Mouse (Mus musculus) midbrain, embryonic 16.5 days (tissue): ENCODE measurements around the gene Atxn7l3. TPM values are rescaled to one million over a fixed set of nuclear protein-coding genes. Genes with fewer than 3 reads are reported as not detected.

Experiments used
- ATAC-seq: fragments of 200-750 bp; cut with Nextera tagmentation; 2 replicates; pipeline ENCODE4 v1.8.0; 2017; ENCODE audit warnings: moderate TSS enrichment
- H3K27ac ChIP-seq: fragments of 300-500 bp; sonication (generic); 2 replicates; pipeline ENCODE4 v1.5.1; 2014; ENCODE audit warnings: mild to moderate bottlenecking, low read length, mixed read lengths
- H3K27me3 ChIP-seq: fragments of 300-500 bp; sonication (generic); 2 replicates; pipeline ENCODE4 v1.6.1; 2014; ENCODE audit warnings: low read depth, low read length, mixed read lengths; ENCODE audit not compliant: control insufficient read depth, insufficient read depth
- H3K36me3 ChIP-seq: fragments of 300-500 bp; sonication (generic); 2 replicates; pipeline ENCODE4 v1.6.1; 2014; ENCODE audit warnings: mild to moderate bottlenecking, low read length, moderate library complexity, mixed read lengths; ENCODE audit not compliant: control insufficient read depth, insufficient read depth
- H3K4me1 ChIP-seq: fragments of 300-500 bp; sonication (generic); 2 replicates; pipeline ENCODE4 v1.6.1; 2014; ENCODE audit warnings: mild to moderate bottlenecking, low read length, mixed read lengths; ENCODE audit not compliant: control insufficient read depth, insufficient read depth
- H3K4me2 ChIP-seq: fragments of 300-500 bp; sonication (generic); 2 replicates; pipeline ENCODE4 v1.6.1; 2014; ENCODE audit warnings: mild to moderate bottlenecking, low read length, mixed read lengths
- H3K4me3 ChIP-seq: fragments of 300-500 bp; sonication (generic); 2 replicates; pipeline ENCODE4 v1.5.1; 2014; ENCODE audit warnings: low read depth, mild to moderate bottlenecking, low read length, moderate library complexity, mixed read lengths
- H3K9ac ChIP-seq: fragments of 300-500 bp; sonication (generic); 2 replicates; pipeline ENCODE4 v1.6.1; 2014; ENCODE audit warnings: low read depth, low read length, mixed read lengths
- H3K9me3 ChIP-seq: fragments of 300-500 bp; sonication (generic); replicated peaks from 2 replicates; pipeline ENCODE4 v1.6.1; 2014; ENCODE audit warnings: mild to moderate bottlenecking, low read length, mixed read lengths; ENCODE audit not compliant: control insufficient read depth, poor library complexity, severe bottlenecking
- WGBS: fragments of 180-500 bp; shearing (Covaris S2); extraction: QIAGEN DNeasy Blood & Tissue Kit; methylation state at CpG from one replicate; pipeline ENCODE4 v1.1.7; 2014; 5-methylcytosine and 5-hydroxymethylcytosine counted together
- polyA plus RNA-seq: library from polyadenylated mRNA; unstranded; fragments of >200 nt; fragmentation: Nextera tagmentation; extraction: Ambion mirVana; gene quantifications from 2 replicates; pipeline ENCODE4 v1.2.1, GENCODE M21; 2015

The Atxn7l3 gene
- polyA plus RNA-seq, 1 experiment from 2014 or later: 28.3 TPM

GRCm38 (mm10) chr11:102334973-102335700 is 38.7 kb upstream of the Atxn7l3 start:
- H3K9me3 ChIP-seq: no peaks in the 10 kb centered on the region
- no peak overlapping the region for H3K27ac ChIP-seq
- ATAC-seq: no peak
- no peaks in the 10 kb centered on the region for H3K27me3 ChIP-seq
- no peaks in the 10 kb centered on the region for H3K36me3 ChIP-seq
- no peak overlapping the region for H3K4me2 ChIP-seq
- no peak overlapping the region for H3K4me3 ChIP-seq
- no peak overlapping the region for H3K9ac ChIP-seq
- WGBS: 29% methylated on average over 9 of the region's 9 CpGs
- no peaks in the 10 kb centered on the region for H3K4me1 ChIP-seq

GRCm38 (mm10) chr11:102334010-102334409 is 37.6 kb upstream of the Atxn7l3 start:
- WGBS: 55% methylated on average over 4 of the region's 4 CpGs
- no peak overlapping the region for H3K4me3 ChIP-seq
- no peaks in the 10 kb centered on the region for H3K9me3 ChIP-seq
- no peak overlapping the region for H3K9ac ChIP-seq
- no peaks in the 10 kb centered on the region for H3K36me3 ChIP-seq
- no peak overlapping the region for H3K27ac ChIP-seq
- H3K27me3 ChIP-seq: no peaks in the 10 kb centered on the region
- no peaks in the 10 kb centered on the region for H3K4me1 ChIP-seq
- ATAC-seq: no peak
- no peak overlapping the region for H3K4me2 ChIP-seq

DNA sequence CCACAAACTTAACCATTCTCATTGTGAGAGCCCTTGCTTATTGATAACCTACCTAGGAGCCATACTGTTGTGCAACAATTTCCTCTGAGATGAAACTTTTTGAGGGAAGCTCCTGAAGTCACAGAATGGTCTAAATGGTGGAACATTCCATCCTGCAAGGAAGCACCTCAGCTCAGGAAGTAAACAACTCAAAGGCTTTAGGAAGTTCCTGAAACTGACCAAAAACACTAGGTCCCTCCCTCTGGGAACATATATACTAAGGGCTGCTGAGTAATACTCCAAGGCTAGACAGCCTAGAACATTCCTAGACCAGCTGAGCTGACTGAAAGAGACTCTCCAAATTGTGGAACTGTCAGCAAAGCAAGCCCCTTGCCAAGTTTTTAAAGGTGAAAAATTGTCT is 36.6 kb upstream of the Atxn7l3 start:
- Histone ChIP-seq H3K4me3 (no peak overlapping the region), H3K36me3 (no peaks in the 10 kb centered on the region), H3K4me1 (no peaks in the 10 kb centered on the region), H3K27me3 (no peaks in the 10 kb centered on the region), H3K9ac (no peak overlapping the region), H3K9me3 (no peaks in the 10 kb centered on the region), H3K4me2 (no peak overlapping the region), H3K27ac (no peak overlapping the region)
- ATAC-seq: no peak

DNA sequence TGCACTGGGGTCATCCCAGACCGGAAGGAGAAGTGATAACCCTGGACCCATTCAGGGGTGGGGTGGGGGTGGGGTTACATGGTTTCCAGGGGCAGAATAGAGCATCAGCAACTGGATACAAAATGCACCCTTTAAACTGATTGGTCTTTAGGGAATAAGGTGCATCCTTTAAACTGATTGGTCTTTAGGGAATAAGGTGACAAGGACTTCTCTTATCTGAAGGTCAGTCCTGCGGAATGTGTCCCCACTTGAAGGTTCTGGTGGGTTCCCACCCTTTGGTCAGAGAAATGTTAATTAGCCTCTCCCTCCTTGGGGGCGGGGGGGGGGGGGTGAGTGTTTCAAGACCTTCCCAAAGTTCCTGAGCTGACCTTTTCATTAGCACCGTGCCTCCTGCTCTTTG is 35.4 kb upstream of the Atxn7l3 start:
- Histone ChIP-seq H3K9me3 (no peaks in the 10 kb centered on the region), H3K27ac (no peak overlapping the region), H3K27me3 (no peaks in the 10 kb centered on the region), H3K36me3 (no peaks in the 10 kb centered on the region), H3K4me2 (no peak overlapping the region), H3K4me1 (no peaks in the 10 kb centered on the region), H3K4me3 (no peak overlapping the region), H3K9ac (no peak overlapping the region)
- ATAC-seq: no peak
- 61% methylated on average over 4 of the region's 4 CpGs for WGBS

DNA sequence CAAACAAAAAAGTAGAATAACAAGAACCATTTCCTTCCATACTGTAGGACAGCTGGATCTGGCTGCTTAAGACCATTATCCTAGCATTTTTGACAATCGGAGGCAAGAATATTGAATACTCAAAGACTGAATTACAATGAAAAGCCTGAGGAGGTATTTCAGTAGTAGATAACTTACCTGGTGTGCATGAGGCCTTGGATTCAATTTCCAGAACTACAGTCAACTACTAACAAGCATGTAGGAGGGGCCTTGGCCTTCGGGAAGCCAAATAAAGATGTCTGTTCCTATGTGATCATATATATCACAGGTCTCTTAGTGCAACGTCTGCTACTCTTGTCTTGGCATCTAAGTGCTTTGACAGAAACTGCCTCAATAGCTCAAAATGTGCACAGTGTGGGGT is 33.6 kb upstream of the Atxn7l3 start:
- ATAC-seq: no peak
- no peaks in the 10 kb centered on the region for H3K4me1 ChIP-seq
- H3K4me2 ChIP-seq: no peak overlapping the region
- no peaks in the 10 kb centered on the region for H3K36me3 ChIP-seq
- no peak overlapping the region for H3K9ac ChIP-seq
- H3K9me3 ChIP-seq: no peaks in the 10 kb centered on the region
- 77% methylated on average over 3 of the region's 3 CpGs for WGBS
- no peak overlapping the region for H3K27ac ChIP-seq
- no peak overlapping the region for H3K4me3 ChIP-seq
- H3K27me3 ChIP-seq: no peaks in the 10 kb centered on the region

DNA sequence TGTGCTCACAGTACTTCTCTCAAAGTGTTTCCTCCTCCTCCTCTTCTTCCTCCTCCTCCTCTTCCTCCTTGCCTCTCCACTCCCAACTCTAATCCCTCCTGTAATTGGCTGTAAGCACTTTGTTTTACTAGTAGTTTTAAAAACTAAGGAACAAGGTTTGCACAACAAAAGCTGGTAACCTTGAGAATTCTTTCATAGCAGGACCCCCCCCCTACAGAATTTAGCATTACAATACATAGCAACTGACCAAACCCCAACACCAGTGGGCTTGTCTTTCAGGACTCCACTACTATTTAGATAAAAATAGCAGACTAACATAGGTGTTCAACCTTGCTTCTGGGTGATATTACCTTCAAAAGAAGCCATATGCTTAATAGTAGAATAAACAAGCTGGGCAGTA is 33.1 kb upstream of the Atxn7l3 start:
- no peaks in the 10 kb centered on the region for H3K4me1 ChIP-seq
- ATAC-seq: no peak
- H3K4me3 ChIP-seq: no peak overlapping the region
- no peaks in the 10 kb centered on the region for H3K27me3 ChIP-seq
- H3K9ac ChIP-seq: no peak overlapping the region
- no peaks in the 10 kb centered on the region for H3K36me3 ChIP-seq
- H3K27ac ChIP-seq: no peak overlapping the region
- H3K4me2 ChIP-seq: no peak overlapping the region
- H3K9me3 ChIP-seq: no peaks in the 10 kb centered on the region

- Histone ChIP-seq H3K9me3 (no peaks in the 10 kb centered on the region), H3K4me1 (no peaks in the 10 kb centered on the region), H3K27me3 (no peaks in the 10 kb centered on the region), H3K27ac (no peak overlapping the region), H3K9ac (no peak overlapping the region), H3K4me3 (no peak overlapping the region), H3K4me2 (no peak overlapping the region), H3K36me3 (no peaks in the 10 kb centered on the region)
- WGBS: 92% methylated on average over 7 of the region's 7 CpGs
- ATAC-seq: no peak
Observed at GRCm38 (mm10) chr11:102327839-102328238, 31.4 kb upstream of the Atxn7l3 start.

DNA sequence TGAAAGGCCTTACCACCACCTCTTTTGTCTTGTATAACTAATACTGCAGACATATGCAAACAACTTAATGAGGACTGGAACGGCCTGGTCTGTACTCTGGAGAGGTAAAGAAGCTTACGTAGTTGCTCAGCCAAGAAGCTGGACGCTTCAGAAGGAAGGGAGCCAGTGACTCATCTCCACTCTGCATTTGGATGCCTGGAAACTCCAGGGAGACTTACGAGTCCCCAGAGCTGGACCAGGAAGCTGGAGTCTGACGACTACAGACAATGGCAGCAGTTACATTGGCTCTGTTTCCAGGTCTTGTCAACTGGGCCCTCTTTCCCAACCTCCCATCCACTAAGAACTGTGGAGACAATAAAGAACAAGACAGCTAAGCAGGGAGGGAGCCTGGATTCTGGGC is 30.8 kb upstream of the Atxn7l3 start:
- no peaks in the 10 kb centered on the region for H3K27me3 ChIP-seq
- no peak for ATAC-seq
- no peak overlapping the region for H3K27ac ChIP-seq
- no peak overlapping the region for H3K9ac ChIP-seq
- WGBS: 66% methylated on average over 5 of the region's 5 CpGs
- H3K4me3 ChIP-seq: no peak overlapping the region
- no peaks in the 10 kb centered on the region for H3K9me3 ChIP-seq
- H3K4me2 ChIP-seq: no peak overlapping the region
- H3K4me1 ChIP-seq: no peaks in the 10 kb centered on the region
- no peaks in the 10 kb centered on the region for H3K36me3 ChIP-seq

GRCm38 (mm10) chr11:102323516-102323915 is 27.1 kb upstream of the Atxn7l3 start:
- H3K4me2 ChIP-seq: no peak overlapping the region
- H3K27ac ChIP-seq: no peak overlapping the region
- H3K27me3 ChIP-seq: no peaks in the 10 kb centered on the region
- ATAC-seq: no peak
- H3K4me3 ChIP-seq: no peak overlapping the region
- no peak overlapping the region for H3K9ac ChIP-seq
- WGBS: 89% methylated on average over 1 of the region's 1 CpGs
- peaks cover 9% of the 10 kb centered on the region for H3K4me1 ChIP-seq
- H3K36me3 ChIP-seq: no peaks in the 10 kb centered on the region
- H3K9me3 ChIP-seq: no peaks in the 10 kb centered on the region
